Mouse (Mus musculus) kidney, postnatal 14 days (tissue): ENCODE results near the gene Fastkd5.

Experiments
- DNase-seq: peaks from one replicate; pipeline ENCODE4 v3.0.0; 2022; ENCODE audit warnings: mixed read lengths

Gene Fastkd5

GRCm38 (mm10) chr2:130574960-130575359, 54.9 kb downstream of the Fastkd5 start:
- no peak for DNase-seq

GRCm38 (mm10) chr2:130569926-130570325, 59.9 kb downstream of the Fastkd5 start:
- no peak for DNase-seq

GRCm38 (mm10) chr2:130568921-130569320, 60.9 kb downstream of the Fastkd5 start:
- DNase-seq: peak; percentile 58

GRCm38 (mm10) chr2:130564983-130565382, 64.8 kb downstream of the Fastkd5 start:
- DNase-seq: no peak

DNA sequence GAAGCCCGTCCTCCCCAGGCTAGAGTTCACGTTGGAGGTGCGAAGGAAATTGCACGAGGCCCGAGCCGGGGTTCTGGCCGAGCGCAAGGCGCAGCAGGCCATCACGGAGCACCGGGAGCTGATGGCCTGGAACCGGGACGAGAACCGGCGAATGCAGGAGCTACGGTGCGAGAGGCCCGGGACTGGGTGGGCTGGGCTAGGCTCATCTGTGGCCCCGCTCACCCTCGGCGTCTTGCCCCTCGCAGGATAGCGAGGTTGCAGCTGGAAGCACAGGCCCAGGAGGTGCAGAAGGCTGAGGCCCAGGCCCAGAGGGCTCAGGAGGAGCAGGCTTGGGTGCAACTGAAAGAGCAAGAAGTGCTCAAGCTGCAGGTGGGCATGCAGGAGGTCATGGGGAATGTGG, 65.8 kb downstream of the Fastkd5 start:
- no peak for DNase-seq
